Mouse (Mus musculus) lung, adult 2 months (tissue): ENCODE results near the gene Grb2. TPM values are rescaled to one million over a fixed set of nuclear protein-coding genes. Genes with fewer than 3 reads are reported as not detected.
"Not testable (repeated sequence)": the region's sequence is repeated elsewhere in the genome, so short reads cannot be mapped to it uniquely, and the experiment has no call there.

Experiments used
- DNase-seq: peaks from one replicate; pipeline ENCODE4 v3.0.0; 2022
- H3K4me1 ChIP-seq: fragments of 200-500 bp; 2 replicates; pipeline ENCODE4 v1.6.1; 2011; ENCODE audit warnings: low read length; ENCODE audit not compliant: control insufficient read depth, insufficient read depth
- H3K4me3 ChIP-seq: fragments of 200-500 bp; replicated peaks from 2 replicates; pipeline ENCODE3; 2011; ENCODE audit warnings: low read depth, mild to moderate bottlenecking, control low read depth, low read length; ENCODE audit errors: extremely low read depth
- CTCF ChIP-seq: fragments of 200-500 bp; IDR thresholded peaks from 2 replicates; pipeline ENCODE4 v1.5.1; 2011; ENCODE audit warnings: mild to moderate bottlenecking, low read length, control low read depth; ENCODE audit not compliant: insufficient read depth
- POLR2A ChIP-seq: fragments of 200-500 bp; IDR thresholded peaks from 2 replicates; pipeline ENCODE4 v1.6.1; 2011; ENCODE audit warnings: low read depth, mild to moderate bottlenecking, control low read depth, low read length, borderline replicate concordance; ENCODE audit errors: extremely low read depth
- WGBS: fragments of 180-500 bp; shearing (Covaris S2); methylation state at CpG from one replicate; pipeline ENCODE4 v1.1.7; 2018; 5-methylcytosine and 5-hydroxymethylcytosine counted together
- polyA plus RNA-seq: library from polyadenylated mRNA; depleted of rRNA; stranded (reverse); fragments of >200 nt; gene quantifications from 2 replicates; pipeline ENCODE4 v1.2.3, GENCODE M21; 2012

The Grb2 gene
- polyA plus RNA-seq, 1 experiment = 46.6 TPM

DNA sequence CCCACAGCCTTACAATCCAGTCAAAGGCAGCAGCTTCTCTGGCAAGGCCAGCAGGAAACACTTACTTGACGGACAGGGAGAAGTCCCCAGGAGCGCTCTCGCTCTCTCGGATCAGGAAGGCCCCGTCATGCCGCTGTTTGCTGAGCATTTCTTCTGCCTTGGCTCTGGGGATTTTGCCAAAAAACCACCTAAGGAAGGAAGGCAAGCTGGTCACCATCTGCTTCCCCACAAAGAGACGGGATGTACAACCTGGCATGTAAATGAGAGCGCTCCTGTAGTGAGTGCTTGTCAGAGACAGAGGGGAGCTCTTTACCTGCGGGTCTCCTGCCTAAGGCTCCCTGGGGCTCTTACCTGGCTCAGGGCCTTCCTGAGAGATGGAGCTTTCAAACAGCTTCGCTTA, 58.7 kb downstream of the Grb2 start:
- Histone ChIP-seq H3K4me1 (no peaks in the 10 kb centered on the region), H3K4me3 (no peak overlapping the region)
- TF ChIP-seq POLR2A (no peak), CTCF (no peak)
- no peak for DNase-seq
- 50% methylated on average over 10 of the region's 10 CpGs for WGBS

DNA sequence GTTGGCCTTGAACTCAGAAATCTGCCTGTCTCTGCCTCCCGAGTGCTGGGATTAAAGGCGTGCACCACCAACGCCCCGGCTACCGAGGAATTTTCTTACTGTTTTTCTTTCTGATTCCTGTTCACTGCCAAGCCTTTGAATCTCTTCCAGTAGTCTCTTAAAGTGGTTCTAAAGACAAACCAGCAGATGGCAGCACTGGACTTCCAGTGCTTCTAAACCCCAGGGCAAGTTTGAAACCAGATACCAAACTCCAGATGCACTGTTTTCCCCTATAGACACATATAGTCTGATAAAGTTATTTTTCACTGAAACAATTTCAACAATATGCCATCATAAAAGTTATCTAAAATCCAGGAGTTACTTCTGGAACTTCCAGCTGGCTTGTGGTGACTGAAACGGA, 60.9 kb downstream of the Grb2 start:
- WGBS = 23% methylated on average over 6 of the region's 6 CpGs
- peak; percentile 32 for DNase-seq
- Histone ChIP-seq H3K4me3 (no peak overlapping the region), H3K4me1 (no peaks in the 10 kb centered on the region)
- TF ChIP-seq CTCF (peak; percentile 39), POLR2A (no peak)

DNA sequence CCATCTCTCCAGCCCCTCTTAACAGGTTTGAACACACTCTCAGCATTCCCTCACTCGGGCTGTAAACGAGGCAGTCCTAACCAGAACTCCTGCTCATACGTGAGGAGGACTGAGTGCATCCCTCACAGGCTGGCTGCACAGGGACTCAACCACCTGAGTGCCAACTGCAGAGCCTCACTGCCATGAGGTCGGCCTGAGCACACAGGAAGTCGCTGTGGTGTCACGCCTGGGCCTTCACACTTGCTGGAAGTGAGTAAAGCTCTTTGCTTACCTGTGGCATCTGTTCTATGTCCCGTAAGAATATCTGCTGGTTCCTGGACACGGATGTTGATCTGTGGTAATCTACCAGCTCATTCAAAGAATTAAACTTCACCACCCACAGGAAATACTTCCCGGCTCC, 62.0 kb downstream of the Grb2 start:
- Histone ChIP-seq H3K4me1 (no peaks in the 10 kb centered on the region), H3K4me3 (no peak overlapping the region)
- WGBS = 86% methylated on average over 9 of the region's 9 CpGs
- no peak for TF ChIP-seq CTCF
- TF ChIP-seq POLR2A = no peak
- no peak for DNase-seq

DNA sequence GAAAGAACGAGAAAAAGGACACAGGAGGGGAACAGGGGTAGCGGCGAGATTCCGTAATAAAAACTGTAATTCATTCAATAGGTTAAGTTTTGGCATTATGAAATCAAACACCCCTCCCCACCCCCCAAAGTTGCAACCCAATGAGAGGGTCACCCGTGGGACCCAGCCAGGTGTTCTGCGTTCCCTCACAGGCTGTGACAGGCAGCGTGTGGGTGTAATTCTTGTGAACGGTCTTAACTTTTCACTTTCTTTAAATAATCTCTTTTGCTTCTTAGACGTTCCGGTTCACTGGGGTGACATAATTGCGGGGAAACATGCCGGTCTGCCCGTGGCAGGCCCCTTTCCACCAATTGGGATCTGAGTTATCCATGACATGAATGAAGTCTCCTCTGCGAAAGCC, 62.9 kb downstream of the Grb2 start:
- H3K4me1 ChIP-seq, H3K4me3 ChIP-seq, DNase-seq: not testable (repeated sequence)
- WGBS = 82% methylated on average over 14 of the region's 14 CpGs

DNA sequence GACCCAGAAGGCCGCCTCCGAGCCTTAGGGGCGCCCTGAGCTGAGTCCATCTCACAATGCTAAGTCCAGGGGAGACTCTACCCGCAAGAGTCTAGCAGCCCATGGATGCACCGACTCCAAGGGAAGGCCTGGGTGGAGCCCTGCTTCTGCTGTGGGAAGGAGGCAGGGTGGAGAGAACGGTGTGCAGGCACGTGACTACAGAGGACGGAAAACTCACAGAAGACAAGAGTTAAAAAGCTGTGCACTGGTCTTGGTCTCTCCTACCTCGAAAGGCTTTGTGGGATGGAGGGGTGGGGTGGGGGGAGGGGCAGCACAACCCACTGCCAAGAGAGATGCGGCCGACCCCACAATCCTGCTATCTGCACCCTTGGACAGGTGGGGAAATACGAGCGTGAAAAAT, 64.1 kb downstream of the Grb2 start:
- WGBS = 90% methylated on average over 13 of the region's 13 CpGs
- TF ChIP-seq POLR2A (no peak), CTCF (no peak)
- no peak overlapping the region for H3K4me3 ChIP-seq
- no peak for DNase-seq
- H3K4me1 ChIP-seq = peaks cover 3% of the 10 kb centered on the region; the same call in 1 of the 2 replicates

DNA sequence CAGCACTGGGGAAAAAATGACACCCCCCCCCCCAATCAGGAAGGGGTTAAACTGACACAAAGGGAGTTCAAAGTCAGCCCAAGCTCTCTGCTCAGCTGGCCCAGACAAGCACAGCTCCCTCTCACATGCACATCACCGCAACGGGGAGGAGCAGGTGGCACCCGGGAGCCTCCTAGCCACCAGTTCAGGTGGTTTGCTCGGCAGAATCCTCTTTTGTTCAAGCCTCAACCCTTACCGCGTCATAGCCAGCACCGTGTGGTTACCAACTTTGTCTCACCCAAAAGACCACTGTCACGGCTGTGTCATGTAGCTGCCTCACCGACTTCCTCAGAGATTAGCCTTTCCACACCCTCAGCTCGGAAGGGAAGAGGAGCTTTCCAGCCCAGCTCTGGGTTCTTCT, 65.1 kb downstream of the Grb2 start:
- H3K4me1 ChIP-seq = peaks cover 3% of the 10 kb centered on the region; the same call in 1 of the 2 replicates
- WGBS = 73% methylated on average over 10 of the region's 10 CpGs
- H3K4me3 ChIP-seq = no peak overlapping the region
- TF ChIP-seq CTCF (no peak), POLR2A (no peak)
- no peak for DNase-seq

DNA sequence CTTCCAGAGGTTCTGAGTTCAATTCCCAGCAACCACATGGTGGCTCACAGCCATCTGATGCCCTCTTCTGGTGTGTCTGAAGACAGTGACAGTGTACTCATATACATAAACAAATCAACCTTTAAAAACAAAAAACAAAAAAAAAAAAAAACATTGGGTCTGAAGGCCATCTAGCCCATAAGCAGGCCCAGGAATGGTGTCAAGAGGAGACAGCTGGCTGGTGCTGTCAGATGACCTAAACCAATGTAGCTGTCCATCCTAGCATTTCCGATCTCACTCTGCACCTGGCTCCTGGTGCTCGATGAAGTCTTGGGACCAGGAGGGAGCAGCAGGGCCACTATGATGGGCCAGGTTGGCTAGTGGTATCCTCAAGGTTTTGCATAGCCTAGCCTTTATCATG, 65.7 kb downstream of the Grb2 start:
- DNase-seq = no peak
- no peak for TF ChIP-seq POLR2A
- no peak for TF ChIP-seq CTCF
- H3K4me3 ChIP-seq = no peak overlapping the region
- WGBS = 80% methylated on average over 2 of the region's 2 CpGs
- peaks cover 3% of the 10 kb centered on the region; the same call in 1 of the 2 replicates for H3K4me1 ChIP-seq

DNA sequence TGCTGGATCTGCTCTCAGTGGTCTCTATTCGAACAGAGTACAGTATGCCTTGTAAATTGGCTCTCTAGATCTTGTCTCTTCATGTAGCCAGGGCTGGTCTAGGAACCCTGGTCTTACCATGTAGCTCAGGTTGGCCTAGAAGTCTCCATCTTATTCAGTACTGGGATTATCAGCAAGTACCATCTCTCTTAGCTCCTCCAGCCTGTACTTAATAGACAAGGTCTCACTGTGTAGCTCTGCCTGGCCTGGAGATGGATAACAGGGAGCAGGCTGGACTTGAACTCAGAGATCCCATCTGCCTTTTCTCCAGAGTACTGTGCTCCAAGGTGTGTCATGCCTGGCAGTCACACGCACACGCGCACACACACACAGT, 66.7 kb downstream of the Grb2 start:
- Histone ChIP-seq H3K4me3 (no peak overlapping the region), H3K4me1 (peaks cover 3% of the 10 kb centered on the region; the same call in 1 of the 2 replicates)
- TF ChIP-seq CTCF (no peak), POLR2A (no peak)
- 84% methylated on average over 4 of the region's 4 CpGs for WGBS
- no peak for DNase-seq

DNA sequence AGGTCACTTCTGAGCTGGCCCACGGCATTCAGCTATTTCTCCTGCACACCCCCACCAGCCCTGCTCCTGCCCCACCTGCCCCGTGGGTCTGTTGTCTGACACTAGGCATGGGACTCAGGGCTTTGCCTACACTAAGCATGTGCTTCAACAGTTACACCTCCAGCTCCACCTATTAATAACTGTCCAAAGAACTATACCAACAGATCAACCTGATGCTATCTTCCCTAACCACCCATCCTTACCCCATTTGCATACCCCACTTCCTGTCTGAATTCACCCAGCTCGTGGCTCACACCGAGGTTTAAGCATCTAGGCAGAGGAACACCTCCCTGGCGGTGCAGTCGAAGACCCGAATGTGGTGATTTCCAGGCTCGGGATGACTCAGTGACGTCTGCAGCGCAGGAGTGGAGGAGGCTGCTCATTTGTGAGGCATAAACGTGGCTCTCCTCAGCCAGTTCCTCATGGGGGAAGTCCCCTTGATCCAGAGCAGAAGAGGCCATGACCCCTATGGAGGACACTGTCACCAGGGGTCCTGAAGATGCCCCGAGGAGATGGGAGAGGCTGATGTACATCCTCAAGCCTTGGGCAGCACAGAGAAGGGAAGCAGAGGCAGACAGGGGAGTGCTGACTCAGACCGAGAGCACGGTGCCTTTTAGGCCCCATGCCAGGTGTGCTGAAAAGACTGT, 67.3 kb downstream of the Grb2 start:
- H3K4me3 ChIP-seq = no peak overlapping the region
- no peak for TF ChIP-seq POLR2A
- no peak for TF ChIP-seq CTCF
- 39% methylated on average over 14 of the region's 14 CpGs for WGBS
- H3K4me1 ChIP-seq = peaks cover 3% of the 10 kb centered on the region; the same call in 1 of the 2 replicates
- DNase-seq = no peak

DNA sequence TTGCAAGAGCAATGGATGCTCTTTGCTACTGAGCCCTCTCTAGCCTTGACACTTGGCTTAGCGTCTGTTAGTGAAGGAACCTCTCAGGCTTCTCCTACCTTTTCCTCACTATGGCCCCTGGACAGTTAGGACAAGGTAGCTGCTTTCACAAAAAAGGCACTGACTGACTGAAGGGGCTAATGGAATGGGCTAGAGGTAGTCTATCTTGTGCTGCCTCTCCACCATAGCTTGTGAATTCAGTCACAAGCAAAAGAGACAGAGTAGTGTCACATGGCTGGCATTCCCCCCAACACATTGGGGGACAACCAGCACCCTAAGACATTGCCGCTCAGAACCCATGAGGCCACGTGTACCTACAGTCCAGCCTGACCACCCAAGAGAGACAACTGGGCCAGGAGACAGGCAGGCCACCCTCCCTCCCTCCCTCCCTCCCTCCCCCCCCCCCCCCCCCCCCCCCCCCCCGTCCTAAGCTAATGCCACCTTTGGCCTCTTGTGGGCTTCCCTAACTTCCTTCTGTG, 68.0 kb downstream of the Grb2 start:
- no peak for TF ChIP-seq CTCF
- no peak for TF ChIP-seq POLR2A
- Histone ChIP-seq H3K4me3 (no peak overlapping the region), H3K4me1 (peaks cover 3% of the 10 kb centered on the region; the same call in 1 of the 2 replicates)
- WGBS = 73% methylated on average over 3 of the region's 4 CpGs
- DNase-seq = no peak
